Mouse (Mus musculus) heart, embryonic 13.5 days (tissue): ENCODE data around the gene Cdhr2. TPM values are rescaled to one million over a fixed set of nuclear protein-coding genes. Genes with fewer than 3 reads are reported as not detected.

Source experiments
- ATAC-seq: fragments of 200-750 bp; cut with Nextera tagmentation; 2 replicates; pipeline ENCODE4 v1.8.0; 2017; ENCODE audit warnings: moderate TSS enrichment; ENCODE audit not compliant: insufficient number of reproducible peaks, low FRiP score, low TSS enrichment; ENCODE audit errors: extremely low read depth
- H3K27ac ChIP-seq: fragments of 300-500 bp; sonication (generic); replicated peaks from 2 replicates; pipeline ENCODE4 v1.5.1; 2015; ENCODE audit warnings: moderate library complexity, mild to moderate bottlenecking, inconsistent platforms
- H3K27me3 ChIP-seq: fragments of 300-500 bp; sonication (generic); replicated peaks from 2 replicates; pipeline ENCODE4 v1.6.1; 2015; ENCODE audit warnings: mild to moderate bottlenecking, inconsistent platforms
- H3K36me3 ChIP-seq: fragments of 300-500 bp; sonication (generic); 2 replicates; pipeline ENCODE4 v1.6.1; 2015; ENCODE audit warnings: mild to moderate bottlenecking, inconsistent platforms
- H3K4me1 ChIP-seq: fragments of 300-500 bp; sonication (generic); 2 replicates; pipeline ENCODE4 v1.6.1; 2015; ENCODE audit warnings: inconsistent platforms
- H3K4me2 ChIP-seq: fragments of 300-500 bp; sonication (generic); 2 replicates; pipeline ENCODE4 v1.6.1; 2015; ENCODE audit warnings: inconsistent platforms, mild to moderate bottlenecking, moderate library complexity
- H3K4me3 ChIP-seq: fragments of 300-500 bp; sonication (generic); 2 replicates; pipeline ENCODE4 v1.5.1; 2015; ENCODE audit warnings: moderate library complexity, mild to moderate bottlenecking, inconsistent platforms
- H3K9ac ChIP-seq: fragments of 300-500 bp; sonication (generic); 2 replicates; pipeline ENCODE4 v1.6.1; 2015; ENCODE audit warnings: inconsistent platforms, mild to moderate bottlenecking, moderate library complexity
- H3K9me3 ChIP-seq: fragments of 300-500 bp; sonication (generic); 2 replicates; pipeline ENCODE4 v1.6.1; 2016; ENCODE audit warnings: inconsistent platforms
- WGBS: fragments of 180-500 bp; shearing (Covaris S2); methylation state at CpG from one replicate; pipeline ENCODE4 v1.1.7; 2015; ENCODE audit warnings: mixed read lengths; 5-methylcytosine and 5-hydroxymethylcytosine counted together
- polyA plus RNA-seq: library from polyadenylated mRNA; unstranded; fragments of >200 nt; fragmentation: Nextera tagmentation; extraction: Ambion mirVana; gene quantifications from 2 replicates; pipeline ENCODE4 v1.2.1, GENCODE M21; 2015

The Cdhr2 gene
- polyA plus RNA-seq, 1 experiment from 2014 or later: not detected

- Histone ChIP-seq H3K4me3 (no peak overlapping the region), H3K9ac (no peak overlapping the region), H3K9me3 (no peaks in the 10 kb centered on the region), H3K27ac (no peak overlapping the region), H3K27me3 (peaks cover 95% of the 10 kb centered on the region), H3K36me3 (no peaks in the 10 kb centered on the region), H3K4me2 (no peak overlapping the region), H3K4me1 (peaks cover 17% of the 10 kb centered on the region)
- WGBS: 47% methylated on average over 6 of the region's 6 CpGs
- no peak for ATAC-seq
Observed at GRCm38 (mm10) chr13:54753733-54754132, 52.5 kb downstream of the Cdhr2 start.

GRCm38 (mm10) chr13:54754169-54755080, 53.2 kb downstream of the Cdhr2 start:
- Histone ChIP-seq H3K27me3 (peaks cover 95% of the 10 kb centered on the region), H3K27ac (no peak overlapping the region), H3K36me3 (no peaks in the 10 kb centered on the region), H3K4me2 (no peak overlapping the region), H3K9me3 (no peaks in the 10 kb centered on the region), H3K4me3 (no peak overlapping the region), H3K9ac (no peak overlapping the region), H3K4me1 (peaks cover 17% of the 10 kb centered on the region)
- ATAC-seq: no peak
- 27% methylated on average over 12 of the region's 12 CpGs for WGBS

GRCm38 (mm10) chr13:54755201-54755830, 54.1 kb downstream of the Cdhr2 start:
- 5% methylated on average over 9 of the region's 9 CpGs for WGBS
- Histone ChIP-seq H3K27ac (no peak overlapping the region), H3K4me2 (no peak overlapping the region), H3K27me3 (peaks cover 95% of the 10 kb centered on the region), H3K36me3 (no peaks in the 10 kb centered on the region), H3K4me1 (peaks cover 9% of the 10 kb centered on the region), H3K9me3 (no peaks in the 10 kb centered on the region), H3K4me3 (no peak overlapping the region), H3K9ac (no peak overlapping the region)
- ATAC-seq: no peak

- Histone ChIP-seq H3K27ac (no peak overlapping the region), H3K9me3 (no peaks in the 10 kb centered on the region), H3K27me3 (peaks cover 95% of the 10 kb centered on the region), H3K4me3 (no peak overlapping the region), H3K9ac (no peak overlapping the region), H3K36me3 (no peaks in the 10 kb centered on the region), H3K4me2 (no peak overlapping the region), H3K4me1 (peaks cover 9% of the 10 kb centered on the region)
- 73% methylated on average over 8 of the region's 8 CpGs for WGBS
- ATAC-seq: no peak
Observed at GRCm38 (mm10) chr13:54756156-54756712, 55.0 kb downstream of the Cdhr2 start.

GRCm38 (mm10) chr13:54757093-54757830, 56.0 kb downstream of the Cdhr2 start:
- WGBS: 37% methylated on average over 10 of the region's 10 CpGs
- Histone ChIP-seq H3K9me3 (no peaks in the 10 kb centered on the region), H3K9ac (no peak overlapping the region), H3K27ac (no peak overlapping the region), H3K4me1 (peaks cover 9% of the 10 kb centered on the region), H3K4me3 (peak overlapping the region; percentile 47), H3K4me2 (peak overlapping the region; percentile 68), H3K36me3 (no peaks in the 10 kb centered on the region), H3K27me3 (peaks cover 95% of the 10 kb centered on the region)
- no peak for ATAC-seq

GRCm38 (mm10) chr13:54758045-54758755, 56.9 kb downstream of the Cdhr2 start:
- no peak overlapping the region for H3K27ac ChIP-seq
- H3K4me2 ChIP-seq: peak overlapping the region; percentile 68
- H3K27me3 ChIP-seq: peaks cover 95% of the 10 kb centered on the region
- no peak overlapping the region for H3K9ac ChIP-seq
- no peaks in the 10 kb centered on the region for H3K9me3 ChIP-seq
- peak overlapping the region; percentile 47 for H3K4me3 ChIP-seq
- peak; percentile 38; the same call in 1 of the 2 replicates for ATAC-seq
- under 1% methylated on average over 43 of the region's 43 CpGs for WGBS
- peaks cover 9% of the 10 kb centered on the region for H3K4me1 ChIP-seq
- H3K36me3 ChIP-seq: no peaks in the 10 kb centered on the region

GRCm38 (mm10) chr13:54758756-54759470, 57.7 kb downstream of the Cdhr2 start:
- Histone ChIP-seq H3K4me1 (peaks cover 9% of the 10 kb centered on the region), H3K27me3 (peaks cover 95% of the 10 kb centered on the region), H3K4me3 (peak overlapping the region; percentile 47; the same call in 1 of the 2 replicates), H3K27ac (no peak overlapping the region), H3K9ac (no peak overlapping the region), H3K4me2 (peak overlapping the region; percentile 68), H3K9me3 (no peaks in the 10 kb centered on the region), H3K36me3 (no peaks in the 10 kb centered on the region)
- ATAC-seq: peak; percentile 42; the same call in 1 of the 2 replicates
- 2% methylated on average over 29 of the region's 29 CpGs for WGBS

GRCm38 (mm10) chr13:54759496-54759895, 58.2 kb downstream of the Cdhr2 start:
- no peak overlapping the region for H3K27ac ChIP-seq
- 13% methylated on average over 7 of the region's 7 CpGs for WGBS
- H3K4me2 ChIP-seq: no peak overlapping the region
- no peak overlapping the region for H3K9ac ChIP-seq
- no peaks in the 10 kb centered on the region for H3K9me3 ChIP-seq
- H3K36me3 ChIP-seq: no peaks in the 10 kb centered on the region
- peaks cover 95% of the 10 kb centered on the region for H3K27me3 ChIP-seq
- H3K4me3 ChIP-seq: no peak overlapping the region
- peaks cover 9% of the 10 kb centered on the region for H3K4me1 ChIP-seq
- ATAC-seq: no peak

- Histone ChIP-seq H3K36me3 (no peaks in the 10 kb centered on the region), H3K9ac (no peak overlapping the region), H3K4me1 (peaks cover 8% of the 10 kb centered on the region), H3K27ac (no peak overlapping the region), H3K4me3 (no peak overlapping the region), H3K27me3 (peaks cover 95% of the 10 kb centered on the region), H3K9me3 (no peaks in the 10 kb centered on the region), H3K4me2 (no peak overlapping the region)
- ATAC-seq: no peak
- 49% methylated on average over 8 of the region's 8 CpGs for WGBS
Observed at GRCm38 (mm10) chr13:54760164-54760795, 59.0 kb downstream of the Cdhr2 start.

- peaks cover 12% of the 10 kb centered on the region for H3K4me1 ChIP-seq
- peaks cover 95% of the 10 kb centered on the region for H3K27me3 ChIP-seq
- H3K9me3 ChIP-seq: no peaks in the 10 kb centered on the region
- H3K27ac ChIP-seq: no peak overlapping the region
- H3K9ac ChIP-seq: no peak overlapping the region
- H3K4me2 ChIP-seq: no peak overlapping the region
- WGBS: 76% methylated on average over 7 of the region's 7 CpGs
- H3K4me3 ChIP-seq: no peak overlapping the region
- no peaks in the 10 kb centered on the region for H3K36me3 ChIP-seq
- no peak for ATAC-seq
Observed at GRCm38 (mm10) chr13:54760906-54761305, 59.6 kb downstream of the Cdhr2 start.
